Mouse (Mus musculus) lung, postnatal 14 days (tissue): ENCODE measurements at regions not wholly inside any gene's neighbourhood (a gene's known extent, or its start where the extent isn't known, plus 50 kb on each side); places are given as distances from the start of the nearest gene placed in this dataset.

Experiments used
- DNase-seq: peaks from one replicate; pipeline ENCODE4 v3.0.0; 2021

DNA sequence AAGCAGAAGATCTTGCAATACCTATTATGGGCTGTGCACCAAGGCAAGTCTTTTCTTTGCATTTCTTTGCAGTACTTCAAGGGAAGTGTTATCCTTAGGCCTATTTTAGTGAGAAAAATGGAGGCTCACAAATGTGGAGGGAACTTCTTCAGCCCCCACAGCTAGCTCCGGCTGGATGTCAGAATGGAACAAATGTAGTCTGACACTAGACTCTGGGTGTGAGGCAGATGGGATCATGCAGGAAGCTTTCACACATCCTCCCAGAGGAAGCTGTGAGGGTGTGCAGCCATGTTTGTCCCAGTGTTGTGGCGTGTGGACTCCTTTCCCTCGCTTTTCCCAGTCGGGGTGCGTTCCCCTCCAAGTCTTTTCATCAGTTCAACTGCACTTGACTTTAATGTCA is 268.0 kb downstream of the Gm11011 start:
- DNase-seq, result no peak

DNA sequence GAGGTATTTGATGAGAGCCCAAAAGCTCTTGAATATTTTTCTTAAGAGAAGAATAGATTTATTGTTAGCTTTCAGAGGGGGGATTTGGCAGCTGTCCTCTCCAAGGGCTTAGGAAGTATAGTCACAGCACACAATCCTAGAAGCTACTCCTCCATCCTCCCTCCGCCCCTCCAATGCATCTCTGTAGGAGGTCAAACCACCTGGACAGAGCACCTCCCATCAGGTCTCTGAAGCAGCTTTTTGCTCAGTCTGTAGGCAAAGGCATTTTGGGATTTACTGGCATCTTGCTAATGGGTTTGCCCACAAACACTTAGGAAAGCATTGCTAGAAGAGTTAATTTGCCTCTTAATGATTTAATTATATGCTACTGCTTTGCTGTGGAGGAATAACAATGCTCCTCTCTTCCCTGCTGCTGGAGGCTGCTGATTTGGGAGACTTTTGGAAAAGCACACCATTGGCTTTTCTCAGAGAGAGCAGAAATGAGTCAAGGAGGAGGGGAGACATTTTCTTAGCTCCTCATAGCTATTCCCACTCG is 273.1 kb downstream of the Gm11011 start:
- no peak for DNase-seq

DNA sequence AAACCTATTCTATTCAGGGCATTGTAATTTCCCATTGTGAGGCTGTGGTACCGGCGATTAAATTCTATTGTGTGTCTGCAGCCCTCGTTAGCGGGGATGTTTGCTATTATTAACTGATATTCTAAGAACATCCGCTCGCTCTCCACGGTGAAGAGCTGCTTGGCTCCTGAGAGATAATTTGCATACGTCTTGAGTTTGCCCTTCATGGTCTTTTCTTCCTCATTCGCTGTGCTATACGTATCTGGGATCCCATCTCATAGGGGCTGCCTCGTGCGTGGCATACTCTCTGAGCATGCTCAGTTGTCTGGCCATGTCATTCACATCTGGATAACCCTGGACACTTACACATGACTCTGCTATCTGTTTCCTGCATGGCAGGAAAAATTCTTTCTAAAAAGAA is 275.7 kb downstream of the Gm11011 start:
- no peak for DNase-seq

DNA sequence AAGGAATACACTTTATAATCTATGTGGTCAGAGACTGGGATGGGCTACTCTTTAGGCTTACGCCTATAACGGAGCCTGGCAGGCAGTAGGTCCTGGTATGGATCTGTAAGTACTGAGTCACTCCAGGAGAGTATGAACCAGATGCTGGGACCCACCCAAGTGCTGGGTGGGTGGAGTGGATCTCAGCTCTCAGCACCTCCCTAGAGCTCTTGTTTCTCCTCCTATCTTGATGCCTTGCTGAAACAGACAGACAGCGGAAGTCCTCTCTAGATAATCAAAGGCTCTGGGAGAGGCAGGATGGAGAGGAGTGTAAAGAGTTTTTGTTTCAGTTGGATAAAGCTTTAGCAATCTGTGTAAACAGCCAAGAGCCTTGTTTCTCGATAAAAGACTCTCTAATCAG is 276.2 kb downstream of the Gm11011 start:
- no peak for DNase-seq

DNA sequence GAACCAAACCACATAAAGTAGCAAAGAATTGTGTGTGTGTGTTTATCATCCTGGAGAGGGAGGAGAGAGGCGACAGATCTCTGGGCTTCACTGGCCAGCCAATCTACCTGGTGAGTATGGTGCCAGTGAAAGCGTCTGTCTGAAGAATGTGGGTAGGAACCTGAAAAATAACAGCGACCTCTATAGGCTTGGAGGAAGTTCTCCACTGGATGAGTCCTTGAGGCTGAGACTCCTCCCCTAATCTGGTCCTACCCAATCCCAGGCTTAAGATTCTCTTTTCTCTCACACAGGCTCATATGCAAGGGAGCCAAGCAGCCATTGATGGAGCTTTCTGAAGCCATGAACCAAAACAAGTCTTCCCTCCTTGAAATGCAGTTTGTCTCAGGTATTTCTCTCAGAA is 283.2 kb downstream of the Gm11011 start:
- DNase-seq, result no peak

DNA sequence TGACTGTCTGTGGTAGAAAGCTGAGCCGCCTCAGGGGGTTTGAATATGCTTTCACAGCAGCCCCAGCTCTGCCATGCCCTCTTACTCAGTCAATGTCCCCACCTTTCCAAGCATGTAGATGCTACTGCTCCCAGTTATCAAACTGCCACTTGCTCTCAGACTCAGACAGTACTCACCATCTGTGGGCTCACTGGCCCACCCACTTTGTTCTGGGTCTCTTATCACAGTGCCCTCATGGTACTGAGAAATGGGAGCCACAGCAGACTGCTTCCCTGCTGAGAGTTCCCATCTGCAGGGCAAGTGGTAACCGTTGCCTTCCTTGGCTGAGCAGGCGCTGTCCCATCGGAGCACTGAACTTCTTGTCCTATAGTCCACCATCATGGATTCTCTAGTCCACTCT is 286.6 kb downstream of the Gm11011 start:
- no peak for DNase-seq

DNA sequence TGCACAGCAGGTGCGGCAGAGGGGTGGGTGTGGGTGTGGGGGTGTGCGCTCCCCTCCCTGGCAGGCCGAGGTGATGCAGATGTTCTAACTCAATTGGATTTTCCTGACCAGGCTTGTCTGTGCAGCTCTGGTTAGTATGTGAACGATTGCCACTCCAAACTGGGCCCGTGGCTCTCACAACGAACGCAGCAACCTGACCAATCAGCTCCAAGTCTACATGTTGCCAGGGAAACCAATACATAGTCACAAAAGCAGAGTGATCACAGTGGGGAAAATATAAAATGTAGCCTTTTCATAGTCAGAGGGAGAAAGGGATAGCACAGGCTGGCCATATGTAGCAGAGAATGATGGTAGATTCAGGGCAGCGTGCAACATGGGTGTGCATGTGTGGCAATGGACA is 287.1 kb downstream of the Gm11011 start:
- no peak for DNase-seq

DNA sequence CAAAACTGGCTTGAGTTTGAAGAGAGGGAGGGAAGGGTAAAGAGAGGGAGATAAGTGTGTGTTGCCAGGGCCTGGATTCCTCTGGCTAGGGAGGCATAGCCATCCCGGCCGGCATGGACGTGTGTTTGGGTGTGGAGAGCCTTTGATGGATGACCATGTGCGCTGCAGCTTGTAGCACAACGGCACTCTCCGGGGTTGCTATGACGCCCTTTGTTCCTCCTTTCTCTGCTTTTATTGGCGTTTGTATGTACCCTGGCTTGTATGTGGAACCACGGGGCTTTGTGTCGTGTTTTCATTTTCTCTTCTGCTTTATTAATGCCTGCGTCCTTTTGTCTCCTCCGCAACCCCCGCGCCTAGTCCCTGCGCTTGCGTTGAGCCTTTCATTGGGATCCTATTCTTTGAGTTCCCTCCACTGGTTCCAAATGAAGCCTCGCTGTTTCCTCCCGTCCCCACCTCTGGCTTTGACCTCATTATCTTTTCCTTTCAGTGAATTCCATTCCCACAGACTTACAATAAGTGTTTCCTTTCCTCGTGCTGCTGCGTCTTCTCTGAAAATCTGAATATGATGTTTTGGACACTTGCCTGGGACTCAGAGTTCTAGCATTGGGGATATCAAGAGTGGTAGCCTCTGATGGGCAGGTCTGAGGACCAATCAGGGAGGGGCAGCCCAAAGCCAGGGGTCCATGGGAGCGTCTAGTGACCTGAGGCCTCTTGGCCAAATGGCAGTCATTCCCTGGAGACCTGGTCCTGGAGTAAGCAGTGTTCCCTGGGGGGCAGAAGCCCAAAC is 289.5 kb downstream of the Gm11011 start:
- no peak for DNase-seq

DNA sequence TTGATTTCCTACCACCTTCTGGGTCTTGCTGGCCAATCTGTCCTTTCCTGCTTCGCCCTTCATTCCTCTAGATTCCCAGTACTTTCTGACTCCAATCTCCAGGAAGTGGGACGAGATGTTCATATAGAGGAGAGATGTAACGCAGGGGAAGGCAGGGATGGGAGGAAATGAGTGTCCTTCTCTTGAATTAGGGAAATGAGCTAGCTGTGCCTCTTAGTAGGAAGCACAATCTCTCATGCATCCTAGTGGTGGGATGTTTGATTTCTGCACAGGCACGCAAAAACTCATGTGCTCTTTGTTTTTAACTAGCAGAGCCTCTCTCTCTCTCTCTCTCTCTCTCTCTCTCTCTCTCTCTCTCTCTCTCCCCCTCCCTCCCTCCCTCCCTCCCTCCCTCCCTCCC is 290.3 kb downstream of the Gm11011 start:
- no peak for DNase-seq

DNA sequence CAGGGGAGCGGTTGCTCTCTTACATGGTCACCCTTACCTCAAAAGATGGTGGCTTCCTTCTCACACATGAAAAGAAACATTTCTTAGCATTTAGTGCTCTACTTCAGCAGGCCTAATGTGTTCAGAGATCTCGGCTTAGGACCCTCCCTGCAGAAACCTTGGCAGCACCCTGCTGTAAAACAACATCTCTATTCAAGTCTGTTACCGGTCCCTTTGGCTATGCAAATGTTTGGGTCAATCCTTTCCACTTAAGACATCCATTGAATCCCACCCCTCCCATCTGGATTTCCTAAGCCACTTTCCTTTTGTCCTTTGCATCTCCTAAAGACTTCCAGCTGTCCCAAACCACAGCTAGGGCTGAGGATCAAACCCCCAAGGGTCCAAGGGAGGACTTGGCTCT is 294.2 kb downstream of the Gm11011 start:
- no peak for DNase-seq

DNA sequence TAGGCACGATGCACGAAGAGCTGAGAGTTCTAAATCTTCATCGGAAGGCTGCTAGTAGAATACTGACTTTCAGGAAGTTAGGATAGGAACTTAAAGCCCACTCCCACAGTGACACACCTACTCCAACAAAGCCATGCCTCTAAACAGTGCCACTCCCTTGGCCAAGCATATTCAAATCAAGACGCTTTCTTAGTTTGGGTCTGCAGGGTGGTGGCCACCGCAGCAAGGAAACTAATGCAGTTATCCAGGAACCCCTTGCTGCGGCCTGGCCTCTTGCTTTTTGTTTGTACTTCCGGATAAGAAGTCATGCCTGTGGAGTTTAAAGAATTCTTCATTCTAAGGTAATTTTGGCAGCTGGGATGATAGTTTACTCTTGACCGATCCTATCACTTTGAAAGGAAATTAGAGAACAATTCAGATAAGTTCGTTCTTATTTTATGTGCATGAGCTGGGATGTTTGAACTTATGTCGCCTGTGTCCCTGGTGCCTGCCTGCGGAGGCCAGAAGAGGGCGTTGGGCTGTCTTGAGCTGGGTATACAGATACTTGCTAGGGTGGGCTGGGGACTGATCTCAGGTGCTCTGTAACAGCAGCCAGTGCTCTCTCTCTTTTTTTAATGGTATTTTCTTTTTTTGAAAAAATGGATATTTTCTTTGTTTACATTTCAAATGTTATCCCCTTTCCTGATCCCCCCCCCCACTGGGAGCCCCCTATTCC is 298.5 kb downstream of the Gm11011 start:
- no peak for DNase-seq

DNA sequence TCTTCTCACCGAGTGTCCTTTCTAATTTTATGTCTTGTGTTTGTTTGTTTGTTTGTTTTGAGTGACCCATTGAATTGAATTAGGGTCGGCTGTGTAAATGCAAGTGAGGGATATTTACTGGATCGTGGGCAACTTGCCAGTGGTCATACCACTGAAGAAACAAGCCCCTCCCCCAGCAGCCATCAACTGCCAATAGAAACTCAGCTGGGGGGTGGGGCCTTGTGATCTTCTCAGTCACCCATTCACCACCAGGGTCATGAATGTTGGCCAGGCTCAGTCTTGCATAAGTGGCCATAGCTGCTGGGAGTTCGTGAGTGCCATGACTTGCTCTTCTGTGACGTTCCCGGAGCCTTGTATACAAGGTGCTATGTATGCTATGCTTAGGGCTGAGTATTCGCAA is 300.8 kb downstream of the Gm11011 start:
- DNase-seq, result no peak

DNA sequence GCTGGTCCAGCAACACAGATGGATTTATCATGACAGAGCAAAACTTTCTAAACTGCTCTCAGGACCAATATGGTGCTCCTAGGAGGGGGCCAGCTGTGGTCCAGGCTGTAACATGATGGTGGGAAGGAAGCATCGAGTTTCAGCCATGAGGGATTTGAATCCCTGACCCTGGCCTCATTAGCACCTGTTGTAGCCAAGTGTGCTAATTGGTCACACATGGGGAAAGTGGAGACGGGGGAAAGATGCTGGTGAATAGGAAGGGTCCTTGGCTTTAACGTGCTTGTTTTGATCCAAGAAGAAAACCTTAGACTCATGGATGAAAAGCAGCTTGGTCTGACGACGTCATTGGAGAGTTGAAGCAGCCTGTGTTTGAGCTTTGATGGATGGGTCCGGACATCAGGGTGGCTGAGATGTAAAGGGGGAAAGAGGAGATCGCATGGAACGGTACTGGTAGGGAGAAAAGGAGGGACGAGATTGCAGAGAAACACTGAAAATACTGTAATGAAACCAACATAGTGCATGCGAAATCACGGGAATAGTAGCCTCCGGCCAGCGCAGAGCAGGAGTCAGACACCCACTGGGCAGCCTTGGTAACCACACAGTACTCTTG is 304.9 kb downstream of the Gm11011 start:
- no peak for DNase-seq

DNA sequence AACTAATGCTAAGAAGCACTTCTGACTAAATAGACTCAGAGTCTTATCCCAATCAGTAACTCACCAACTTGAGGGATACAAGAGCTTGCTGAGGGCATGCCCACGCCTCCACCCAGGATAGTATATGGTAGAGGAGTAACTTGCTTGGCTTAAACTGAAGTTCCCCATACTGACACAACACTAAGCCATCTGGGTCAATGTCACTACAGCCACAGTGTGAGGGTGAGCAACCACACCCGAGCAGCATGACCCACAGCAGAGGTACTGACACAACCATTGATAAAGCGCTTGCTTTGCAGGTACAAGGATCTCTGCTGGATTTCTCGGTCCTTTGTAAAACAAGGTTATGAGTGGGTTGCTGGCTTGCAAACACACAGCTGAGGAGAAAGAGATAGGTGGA is 312.2 kb downstream of the Gm11011 start:
- no peak for DNase-seq

DNA sequence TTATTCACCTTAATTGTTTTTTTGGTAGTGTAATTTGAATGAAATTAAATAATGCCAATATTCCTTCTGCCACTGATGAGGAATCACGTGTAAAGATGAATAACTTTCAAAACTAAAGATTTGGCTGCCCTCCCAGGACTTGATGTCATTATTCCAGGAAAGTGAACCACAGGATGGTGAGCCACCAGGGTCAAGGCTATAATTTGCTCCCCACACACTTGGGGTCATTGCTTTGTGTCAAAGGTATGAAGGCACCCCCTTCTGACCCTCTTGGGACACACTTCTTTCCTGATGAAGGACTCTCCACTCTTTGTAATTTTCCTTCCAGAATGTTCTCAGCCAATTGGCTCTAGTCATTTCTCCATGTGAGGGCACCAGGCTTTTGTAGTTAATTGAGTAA is 313.4 kb downstream of the Gm11011 start:
- no peak for DNase-seq

DNA sequence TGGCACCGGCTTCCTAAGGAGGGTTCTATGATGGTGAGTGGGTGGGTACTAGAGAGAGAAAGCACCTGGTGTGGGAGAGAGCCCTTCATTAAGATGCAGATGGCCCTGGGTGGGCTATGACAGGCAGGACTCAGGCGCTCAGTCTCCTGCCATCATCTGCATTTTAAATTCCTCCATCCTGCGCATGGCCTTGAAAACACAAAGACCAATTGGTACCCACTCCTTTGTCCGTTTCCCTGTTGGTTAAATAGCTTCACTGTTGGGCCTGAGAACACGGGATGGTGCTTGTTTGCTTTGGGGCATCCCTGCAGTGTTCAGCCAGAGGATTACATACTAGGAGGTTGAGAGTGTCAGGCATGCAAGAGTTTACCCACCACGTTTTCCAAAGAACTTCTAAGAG is 314.9 kb downstream of the Gm11011 start:
- DNase-seq, result no peak

DNA sequence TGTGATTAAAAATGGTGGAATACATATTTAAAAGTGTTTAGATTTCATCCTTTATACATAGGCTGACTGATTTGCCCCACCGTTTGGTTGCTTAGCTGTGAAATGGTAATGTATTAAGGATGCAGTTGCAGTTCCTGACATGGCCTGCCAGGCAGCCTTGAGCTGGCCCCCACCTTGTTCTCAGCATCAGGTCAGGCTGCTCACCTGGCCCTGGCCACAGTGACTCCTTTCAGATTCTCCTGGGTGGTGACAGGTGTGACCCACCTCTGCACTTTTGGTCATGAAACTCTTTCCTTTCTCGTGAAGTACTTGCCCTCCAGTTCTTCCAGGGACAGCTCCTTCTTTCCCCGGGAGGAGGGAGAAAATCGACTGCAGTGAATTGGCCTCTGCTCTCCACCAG is 315.5 kb downstream of the Gm11011 start:
- no peak for DNase-seq

DNA sequence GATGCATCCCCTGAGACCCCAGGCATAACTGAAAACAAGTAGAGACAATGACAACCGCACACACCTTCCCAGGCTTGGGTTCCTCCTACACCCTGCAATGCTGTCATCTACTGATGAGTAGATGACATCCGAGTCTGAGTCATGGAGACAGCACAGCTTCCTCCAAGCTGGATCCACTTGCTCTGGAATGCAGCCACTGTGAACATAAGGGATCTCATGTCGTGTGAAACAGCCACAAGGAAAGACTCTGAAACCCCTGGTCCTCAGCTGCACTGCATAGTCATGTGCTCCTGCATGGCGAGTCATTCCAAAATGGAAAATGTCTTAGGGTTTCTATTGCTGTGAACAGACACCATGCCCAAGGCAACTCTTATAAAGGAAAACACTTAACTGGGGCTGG is 305.2 kb upstream of the Zfp64 start:
- DNase-seq, result no peak

DNA sequence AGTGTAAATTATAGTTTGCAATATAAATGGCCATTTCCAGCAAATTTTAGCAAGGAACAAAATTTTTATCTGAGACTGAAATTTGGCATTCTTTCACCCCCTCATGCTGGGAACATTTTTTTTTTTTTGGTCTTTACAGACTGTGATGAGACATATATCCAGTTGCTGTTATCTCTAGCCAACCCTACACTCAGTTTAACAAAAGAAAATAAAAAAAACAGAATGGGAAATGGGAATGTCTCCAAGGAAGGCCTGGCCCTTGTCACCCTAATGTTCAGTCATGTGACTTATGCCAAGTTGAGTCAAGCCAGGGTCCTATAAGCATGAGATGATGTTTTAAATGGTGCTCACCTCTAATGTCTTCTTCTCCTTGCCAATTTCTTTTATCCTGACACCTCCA is 289.2 kb upstream of the Zfp64 start:
- DNase-seq, result no peak

DNA sequence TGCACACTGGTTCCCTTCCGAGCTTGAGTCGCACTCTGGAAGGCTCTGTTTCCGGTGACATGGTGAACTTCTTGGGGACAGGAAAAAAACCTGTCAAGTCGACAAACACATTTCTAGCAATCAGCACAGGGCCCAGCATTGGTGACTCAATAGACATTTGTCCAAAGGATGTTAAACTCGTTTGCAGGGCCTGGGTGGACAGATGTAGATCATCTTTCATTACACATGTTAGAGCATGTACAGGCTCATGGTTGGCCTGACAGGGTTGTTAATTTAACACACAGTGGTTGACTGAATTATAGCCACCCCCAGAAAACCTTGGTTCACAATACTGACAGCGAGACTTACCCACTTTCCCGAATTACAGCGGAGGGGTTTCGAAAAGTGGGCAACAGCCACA is 288.6 kb upstream of the Zfp64 start:
- no peak for DNase-seq

DNA sequence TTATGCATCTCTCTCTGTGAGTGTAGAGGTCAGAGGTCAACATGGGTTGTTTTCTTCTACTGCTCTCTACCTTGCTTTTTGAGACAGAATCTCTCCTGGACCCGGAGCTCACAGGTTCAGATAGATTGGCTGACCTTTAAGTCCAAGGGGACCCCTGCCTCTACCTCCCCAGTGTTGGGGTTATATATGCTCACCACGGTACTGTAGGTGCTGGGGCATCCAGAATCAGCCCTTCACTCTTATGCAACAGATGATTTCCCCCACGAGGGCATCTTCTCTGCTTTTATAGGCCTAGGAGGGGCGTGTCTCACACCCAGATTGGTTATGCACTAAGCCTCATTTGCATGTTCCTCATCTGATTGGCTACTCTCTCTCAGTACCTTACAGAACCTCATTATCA is 282.5 kb upstream of the Zfp64 start:
- DNase-seq, result no peak

DNA sequence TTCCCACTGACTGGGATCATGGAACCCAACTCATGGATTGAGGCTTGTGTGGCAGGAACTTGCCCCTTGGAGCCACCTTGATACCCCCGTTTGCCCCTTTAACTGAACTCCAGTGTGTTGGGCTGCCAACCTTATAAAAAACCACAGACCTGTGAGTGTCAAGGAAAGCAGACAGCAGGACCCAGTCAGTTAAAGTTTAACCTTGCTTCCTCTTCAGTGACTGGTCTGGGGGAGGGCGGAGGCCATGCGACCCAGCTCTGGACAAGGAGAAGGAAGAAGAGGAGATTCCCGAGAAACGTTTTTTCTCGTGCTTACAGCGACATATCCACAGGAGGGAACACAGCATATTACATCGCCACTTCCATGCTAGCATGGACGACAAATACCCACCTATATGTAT is 281.9 kb upstream of the Zfp64 start:
- no peak for DNase-seq

DNA sequence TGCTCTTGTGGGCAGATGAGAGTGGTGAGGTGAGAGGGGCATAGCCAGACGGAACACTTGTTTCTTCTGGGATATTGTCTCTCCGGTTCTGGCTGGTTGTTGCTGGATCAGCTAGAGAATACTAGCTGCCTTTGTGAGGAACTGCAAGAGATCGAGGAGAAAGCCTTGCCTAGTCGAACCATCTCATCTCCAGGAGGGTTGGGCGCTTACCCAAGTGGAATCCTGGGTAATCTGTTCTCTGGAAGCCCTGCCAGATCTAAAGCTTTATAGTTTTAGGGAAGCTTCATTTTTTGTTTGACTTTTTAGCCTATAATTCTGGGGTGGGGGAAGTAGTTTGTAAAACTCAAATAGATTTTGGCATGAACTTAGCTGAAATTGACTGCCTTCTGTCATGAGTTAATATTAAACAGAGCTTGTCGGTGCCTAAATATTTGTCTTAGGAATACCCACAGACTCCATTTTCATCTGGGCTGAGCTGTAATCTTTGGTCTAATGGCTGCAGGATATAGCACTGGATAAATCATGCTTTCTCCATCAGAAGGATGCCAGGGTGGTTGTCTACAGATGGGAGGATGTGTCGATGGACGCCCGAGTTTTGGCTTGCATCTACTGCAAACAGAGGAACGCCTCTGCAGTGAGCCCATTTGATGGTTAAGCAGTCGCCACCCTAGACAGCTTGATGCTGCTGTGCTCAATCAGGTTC is 279.1 kb upstream of the Zfp64 start:
- DNase-seq, result no peak
